Mouse (Mus musculus): Measurements from ENCODE around the gene Ehbp1. TPM values are rescaled to one million over a fixed set of nuclear protein-coding genes. Genes with fewer than 3 reads are reported as not detected.
A peak's percentile ranks its signal among the peaks of the same experiment; 100 is the strongest.

Ehbp1 gene
- polyA plus RNA-seq, 2 experiments, result 12.1 to 21.4 TPM

GRCm38 (mm10) chr11:22006471-22007087 lies 335.5 kb downstream of the Ehbp1 start:
- no peak for TF ChIP-seq POLR2A (IDR thresholded peaks at IDR 0.05; ENCODE audit: borderline replicate concordance, extremely low read depth, insufficient read depth, insufficient read length)
- Histone ChIP-seq H3K27ac (replicated peaks; ENCODE audit: low read depth, low read length) (no peak overlapping the region), H3K36me3 (ENCODE audit: control insufficient read depth, insufficient read depth, low read length) (peaks cover 2% of the 10 kb centered on the region; the same call in 1 of the 2 replicates), H3K9me3 (ENCODE audit: control insufficient read depth, low read length) (no peaks in the 10 kb centered on the region), H3K9ac (ENCODE audit: low read depth, low read length, severe bottlenecking) (no peak overlapping the region), H3K27me3 (ENCODE audit: control insufficient read depth, insufficient read depth, low read length) (peaks cover 72% of the 10 kb centered on the region), H3K4me2 (replicated peaks; ENCODE audit: low read depth, low read length, severe bottlenecking) (no peak overlapping the region), H3K4me3 (replicated peaks; ENCODE audit: low read length) (no peak overlapping the region), H3K4me1 (ENCODE audit: control insufficient read depth, insufficient read depth, low read length) (peaks cover 10% of the 10 kb centered on the region; the same call in 1 of the 2 replicates)
- DNase-seq (ENCODE audit: low spot score) (no peak), ATAC-seq (ENCODE audit: low FRiP score, low read depth) (no peak)
- 27% methylated on average over 12 of the region's 12 CpGs for WGBS

GRCm38 (mm10) chr11:22005281-22005870 lies 336.7 kb downstream of the Ehbp1 start:
- ATAC-seq (ENCODE audit: low FRiP score, low read depth) (no peak), DNase-seq (ENCODE audit: low spot score) (no peak)
- H3K9ac ChIP-seq (ENCODE audit: low read depth, low read length, severe bottlenecking), result no peak overlapping the region
- H3K27me3 ChIP-seq (ENCODE audit: control insufficient read depth, insufficient read depth, low read length), result peaks cover 83% of the 10 kb centered on the region
- peaks cover 14% of the 10 kb centered on the region for H3K4me1 ChIP-seq (ENCODE audit: control insufficient read depth, insufficient read depth, low read length)
- TF ChIP-seq POLR2A (IDR thresholded peaks at IDR 0.05; ENCODE audit: borderline replicate concordance, extremely low read depth, insufficient read depth, insufficient read length), result no peak
- H3K4me2 ChIP-seq (replicated peaks; ENCODE audit: low read depth, low read length, severe bottlenecking), result no peak overlapping the region
- no peak overlapping the region for H3K4me3 ChIP-seq (replicated peaks; ENCODE audit: low read length)
- no peak overlapping the region for H3K27ac ChIP-seq (replicated peaks; ENCODE audit: low read depth, low read length)
- no peaks in the 10 kb centered on the region for H3K9me3 ChIP-seq (ENCODE audit: control insufficient read depth, low read length)
- peaks cover 2% of the 10 kb centered on the region; the same call in 1 of the 2 replicates for H3K36me3 ChIP-seq (ENCODE audit: control insufficient read depth, insufficient read depth, low read length)
- WGBS, result 21% methylated on average over 9 of the region's 9 CpGs

- ATAC-seq (ENCODE audit: low FRiP score, low read depth), result no peak
- Histone ChIP-seq H3K36me3 (ENCODE audit: control insufficient read depth, insufficient read depth, low read length) (peaks cover 2% of the 10 kb centered on the region; the same call in 1 of the 2 replicates), H3K4me2 (replicated peaks; ENCODE audit: low read depth, low read length, severe bottlenecking) (no peak overlapping the region), H3K27ac (replicated peaks; ENCODE audit: low read depth, low read length) (no peak overlapping the region), H3K4me3 (replicated peaks; ENCODE audit: low read length) (peak overlapping the region; percentile 13), H3K9ac (ENCODE audit: low read depth, low read length, severe bottlenecking) (no peak overlapping the region), H3K27me3 (ENCODE audit: control insufficient read depth, insufficient read depth, low read length) (peaks cover 89% of the 10 kb centered on the region), H3K4me1 (ENCODE audit: control insufficient read depth, insufficient read depth, low read length) (peaks cover 14% of the 10 kb centered on the region), H3K9me3 (ENCODE audit: control insufficient read depth, low read length) (no peaks in the 10 kb centered on the region)
- 1% methylated on average over 17 of the region's 18 CpGs for WGBS
- DNase-seq (ENCODE audit: low spot score), result no peak
- TF ChIP-seq POLR2A (IDR thresholded peaks at IDR 0.05; ENCODE audit: borderline replicate concordance, extremely low read depth, insufficient read depth, insufficient read length), result no peak
These were observed 337.7 kb downstream of the Ehbp1 start for GRCm38 (mm10) chr11:22004331-22004841.

GRCm38 (mm10) chr11:22003341-22003981 lies 338.6 kb downstream of the Ehbp1 start:
- no peaks in the 10 kb centered on the region for H3K9me3 ChIP-seq (ENCODE audit: control insufficient read depth, low read length)
- peaks cover 2% of the 10 kb centered on the region; the same call in 1 of the 2 replicates for H3K36me3 ChIP-seq (ENCODE audit: control insufficient read depth, insufficient read depth, low read length)
- H3K4me1 ChIP-seq (ENCODE audit: control insufficient read depth, insufficient read depth, low read length), result peaks cover 14% of the 10 kb centered on the region
- TF ChIP-seq POLR2A (IDR thresholded peaks at IDR 0.05; ENCODE audit: borderline replicate concordance, extremely low read depth, insufficient read depth, insufficient read length), result no peak
- peaks cover 94% of the 10 kb centered on the region for H3K27me3 ChIP-seq (ENCODE audit: control insufficient read depth, insufficient read depth, low read length)
- DNase-seq (ENCODE audit: low spot score) (no peak), ATAC-seq (ENCODE audit: low FRiP score, low read depth) (no peak)
- WGBS, result 0% methylated on average over 31 of the region's 31 CpGs
- no peak overlapping the region for H3K27ac ChIP-seq (replicated peaks; ENCODE audit: low read depth, low read length)
- H3K9ac ChIP-seq (ENCODE audit: low read depth, low read length, severe bottlenecking), result 0 out of 2 replicates have a peak overlapping the region, but pooled peaks have one; percentile 3
- peak overlapping the region; percentile 94; the same call in 1 of the 2 replicates for H3K4me2 ChIP-seq (replicated peaks; ENCODE audit: low read depth, low read length, severe bottlenecking)
- peak overlapping the region; percentile 54; the same call in 1 of the 2 replicates for H3K4me3 ChIP-seq (replicated peaks; ENCODE audit: low read length)

DNA sequence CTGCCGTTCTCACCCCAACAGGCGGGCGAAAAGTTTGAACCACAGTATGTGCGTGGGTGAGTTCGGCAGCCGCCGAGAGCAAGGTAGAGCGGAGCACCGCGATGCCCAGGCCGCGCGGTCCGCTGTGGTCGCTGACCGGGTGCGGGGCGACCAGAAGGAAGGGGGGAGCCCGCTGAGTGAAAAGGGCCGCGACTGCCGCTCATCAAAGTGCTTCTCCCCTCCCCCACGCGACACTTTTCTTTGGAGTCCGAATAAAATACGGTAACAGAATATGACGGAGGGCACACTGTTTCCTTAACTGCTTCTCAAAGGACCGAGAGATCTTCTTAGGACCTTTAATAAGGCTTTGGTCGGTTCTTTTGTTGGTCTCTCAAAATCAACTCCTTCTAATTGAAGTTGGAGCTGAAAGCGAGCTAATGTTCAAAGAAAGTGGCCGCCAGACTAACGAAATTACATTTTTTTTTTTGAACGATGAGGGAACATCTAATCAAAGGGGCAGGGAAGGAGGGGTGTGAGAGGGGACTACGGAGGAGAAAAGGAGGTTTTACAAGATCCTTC lies 339.2 kb downstream of the Ehbp1 start, which contains the start of gene Otx1:
Otx1 (minus strand) TSS at position 115 of the 558 bp plus-strand sequence.
- ATAC-seq (ENCODE audit: low FRiP score, low read depth) (no peak), DNase-seq (ENCODE audit: low spot score) (no peak)

More for the DNA sequence above, 339.2 kb downstream of the Ehbp1 start, which contains the start of gene Otx1:
- H3K27me3 ChIP-seq (ENCODE audit: control insufficient read depth, insufficient read depth, low read length), result peaks cover 93% of the 10 kb centered on the region
- under 1% methylated on average over 34 of the region's 34 CpGs for WGBS
- H3K27ac ChIP-seq (replicated peaks; ENCODE audit: low read depth, low read length), result 0 out of 2 replicates have a peak within 1 kb of the TSS, but pooled peaks have one; percentile 5
- H3K9me3 ChIP-seq (ENCODE audit: control insufficient read depth, low read length), result no peaks in the 10 kb centered on the region
- peaks cover 2% of the 10 kb centered on the region; the same call in 1 of the 2 replicates for H3K36me3 ChIP-seq (ENCODE audit: control insufficient read depth, insufficient read depth, low read length)
- H3K4me2 ChIP-seq (replicated peaks; ENCODE audit: low read depth, low read length, severe bottlenecking), result peak within 1 kb of the TSS; percentile 94
- peaks cover 14% of the 10 kb centered on the region for H3K4me1 ChIP-seq (ENCODE audit: control insufficient read depth, insufficient read depth, low read length)
- H3K4me3 ChIP-seq (replicated peaks; ENCODE audit: low read length), result peak within 1 kb of the TSS; percentile 54
- no peak for TF ChIP-seq POLR2A (IDR thresholded peaks at IDR 0.05; ENCODE audit: borderline replicate concordance, extremely low read depth, insufficient read depth, insufficient read length)
- H3K9ac ChIP-seq (ENCODE audit: low read depth, low read length, severe bottlenecking), result peak within 1 kb of the TSS; percentile 41
